Mouse (Mus musculus): Measurements from ENCODE around the gene Tgif2.

DNA sequence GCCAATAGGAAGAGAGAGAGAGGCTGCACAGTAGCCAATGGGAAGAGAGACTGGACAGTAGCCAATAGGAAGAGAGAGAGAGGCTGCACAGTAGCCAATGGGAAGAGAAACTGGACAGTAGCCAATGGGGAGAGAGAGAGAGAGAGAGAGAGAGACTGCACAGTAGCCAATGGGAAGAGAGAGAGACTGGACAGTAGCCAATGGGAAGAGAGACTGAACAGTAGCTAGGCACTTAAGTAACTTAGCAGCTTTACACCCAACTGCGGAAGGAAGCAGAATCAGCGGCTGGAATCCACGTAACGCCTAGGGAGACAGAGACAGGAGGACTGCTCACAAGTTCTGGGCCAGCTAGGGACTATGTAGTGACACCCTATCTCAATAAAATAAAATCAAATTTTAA lies 35.2 kb upstream of the Tgif2 start:
- no peak for TF ChIP-seq CTCF (IDR thresholded peaks at IDR 0.05; ENCODE audit: low read depth)
- TF ChIP-seq EP300 (optimal IDR thresholded peaks at IDR 0.05): no peak

Measured in stomach, postnatal 0 days (tissue).